Mouse (Mus musculus) hindbrain, embryonic 14.5 days (tissue): ENCODE measurements around the gene Cep85l. TPM values are rescaled to one million over a fixed set of nuclear protein-coding genes. Genes with fewer than 3 reads are reported as not detected.

ENCODE experiments used
- ATAC-seq: fragments of 200-750 bp; cut with Nextera tagmentation; 2 replicates; pipeline ENCODE4 v1.8.0; 2017; ENCODE audit warnings: moderate number of reproducible peaks, mild to moderate bottlenecking, moderate TSS enrichment, moderate library complexity; ENCODE audit not compliant: low FRiP score
- DNase-seq: peaks from one replicate; pipeline ENCODE4 v3.0.0-alpha.2; 2015; ENCODE audit warnings: low spot score
- H3K27ac ChIP-seq: fragments of 300-500 bp; sonication (generic); 2 replicates; pipeline ENCODE4 v1.5.1; 2014; ENCODE audit warnings: mild to moderate bottlenecking, moderate library complexity
- H3K27me3 ChIP-seq: fragments of 300-500 bp; sonication (generic); 2 replicates; pipeline ENCODE4 v1.6.1; 2014; ENCODE audit warnings: mild to moderate bottlenecking, low read length, mixed read lengths; ENCODE audit not compliant: control insufficient read depth, insufficient read depth
- H3K36me3 ChIP-seq: fragments of 300-500 bp; sonication (generic); replicated peaks from 2 replicates; pipeline ENCODE4 v1.6.1; 2014; ENCODE audit not compliant: control insufficient read depth, insufficient read depth
- H3K4me1 ChIP-seq: fragments of 300-500 bp; sonication (generic); replicated peaks from 2 replicates; pipeline ENCODE4 v1.6.1; 2014; ENCODE audit warnings: antibody characterized with exemption, low read length, mixed read lengths; ENCODE audit not compliant: control insufficient read depth, insufficient read depth
- H3K4me2 ChIP-seq: fragments of 300-500 bp; sonication (generic); replicated peaks from 2 replicates; pipeline ENCODE4 v1.6.1; 2014; ENCODE audit warnings: mild to moderate bottlenecking, moderate library complexity
- H3K4me3 ChIP-seq: fragments of 300-500 bp; sonication (generic); replicated peaks from 2 replicates; pipeline ENCODE4 v1.5.1; 2014; ENCODE audit warnings: mild to moderate bottlenecking, low read length
- H3K9ac ChIP-seq: fragments of 300-500 bp; sonication (generic); 2 replicates; pipeline ENCODE4 v1.6.1; 2014
- H3K9me3 ChIP-seq: fragments of 300-500 bp; sonication (generic); 2 replicates; pipeline ENCODE4 v1.6.1; 2016; ENCODE audit warnings: low read length; ENCODE audit not compliant: control insufficient read depth
- WGBS: fragments of 180-500 bp; shearing (Covaris S2); extraction: QIAGEN DNeasy Blood & Tissue Kit; methylation state at CpG from one replicate; pipeline ENCODE4 v1.1.7; 2014; 5-methylcytosine and 5-hydroxymethylcytosine counted together
- polyA plus RNA-seq: library from polyadenylated mRNA; unstranded; fragments of >200 nt; fragmentation: Nextera tagmentation; extraction: Ambion mirVana; gene quantifications from 2 replicates; pipeline ENCODE4 v1.2.1, GENCODE M21; 2014

Cep85l gene
- polyA plus RNA-seq, 1 experiment from 2014 or later, result 7.8 TPM

GRCm38 (mm10) chr10:53285147-53285546 is 94.6 kb downstream of the Cep85l start:
- no peak overlapping the region for H3K4me2 ChIP-seq
- H3K4me3 ChIP-seq, result no peak overlapping the region
- no peaks in the 10 kb centered on the region for H3K27me3 ChIP-seq
- no peak overlapping the region for H3K9ac ChIP-seq
- H3K9me3 ChIP-seq, result no peaks in the 10 kb centered on the region
- ATAC-seq (no peak), DNase-seq (no peak)
- no peaks in the 10 kb centered on the region for H3K4me1 ChIP-seq
- no peak overlapping the region for H3K27ac ChIP-seq
- H3K36me3 ChIP-seq, result peaks cover 45% of the 10 kb centered on the region

GRCm38 (mm10) chr10:53272228-53272627 is 107.5 kb downstream of the Cep85l start:
- H3K4me2 ChIP-seq, result no peak overlapping the region
- H3K36me3 ChIP-seq, result peaks cover 3% of the 10 kb centered on the region; the same call in 1 of the 2 replicates
- no peak overlapping the region for H3K9ac ChIP-seq
- H3K4me1 ChIP-seq, result no peaks in the 10 kb centered on the region
- 0 out of 2 replicates have a peak, but pooled peaks cover 8% of the 10 kb centered on the region for H3K9me3 ChIP-seq
- no peak overlapping the region for H3K27ac ChIP-seq
- H3K4me3 ChIP-seq, result no peak overlapping the region
- ATAC-seq (no peak; the same call in 1 of the 2 replicates), DNase-seq (no peak)
- H3K27me3 ChIP-seq, result no peaks in the 10 kb centered on the region

- Histone ChIP-seq H3K4me2 (no peak overlapping the region), H3K36me3 (no peaks in the 10 kb centered on the region), H3K27me3 (no peaks in the 10 kb centered on the region), H3K9me3 (no peaks in the 10 kb centered on the region), H3K9ac (no peak overlapping the region), H3K27ac (no peak overlapping the region), H3K4me1 (no peaks in the 10 kb centered on the region), H3K4me3 (no peak overlapping the region)
- no peak for DNase-seq
- WGBS, result 41% methylated on average over 1 of the region's 1 CpGs
- ATAC-seq, result no peak
These were observed 117.7 kb downstream of the Cep85l start for GRCm38 (mm10) chr10:53262021-53262420.

- Histone ChIP-seq H3K4me1 (no peaks in the 10 kb centered on the region), H3K27ac (no peak overlapping the region), H3K4me3 (no peak overlapping the region), H3K27me3 (no peaks in the 10 kb centered on the region), H3K36me3 (no peaks in the 10 kb centered on the region), H3K9me3 (no peaks in the 10 kb centered on the region), H3K9ac (no peak overlapping the region), H3K4me2 (no peak overlapping the region)
- DNase-seq (no peak), ATAC-seq (no peak)
- 70% methylated on average over 6 of the region's 6 CpGs for WGBS
These were observed 144.4 kb downstream of the Cep85l start for GRCm38 (mm10) chr10:53235381-53235780.

GRCm38 (mm10) chr10:53234683-53235082 is 145.1 kb downstream of the Cep85l start:
- Histone ChIP-seq H3K4me1 (no peaks in the 10 kb centered on the region), H3K9me3 (no peaks in the 10 kb centered on the region), H3K27me3 (no peaks in the 10 kb centered on the region), H3K27ac (no peak overlapping the region), H3K36me3 (no peaks in the 10 kb centered on the region), H3K4me2 (no peak overlapping the region), H3K9ac (no peak overlapping the region), H3K4me3 (no peak overlapping the region)
- DNase-seq (no peak), ATAC-seq (no peak)
- WGBS, result 85% methylated on average over 2 of the region's 2 CpGs

GRCm38 (mm10) chr10:53234086-53234613 is 145.6 kb downstream of the Cep85l start:
- Histone ChIP-seq H3K4me2 (no peak overlapping the region), H3K9me3 (no peaks in the 10 kb centered on the region), H3K27ac (no peak overlapping the region), H3K27me3 (no peaks in the 10 kb centered on the region), H3K36me3 (no peaks in the 10 kb centered on the region), H3K4me3 (no peak overlapping the region), H3K9ac (no peak overlapping the region), H3K4me1 (no peaks in the 10 kb centered on the region)
- DNase-seq, result no peak
- no peak for ATAC-seq
- WGBS, result 76% methylated on average over 2 of the region's 2 CpGs

- Histone ChIP-seq H3K9ac (no peak overlapping the region), H3K4me1 (no peaks in the 10 kb centered on the region), H3K36me3 (no peaks in the 10 kb centered on the region), H3K27ac (no peak overlapping the region), H3K27me3 (no peaks in the 10 kb centered on the region), H3K4me3 (no peak overlapping the region), H3K9me3 (no peaks in the 10 kb centered on the region), H3K4me2 (no peak overlapping the region)
- ATAC-seq (no peak), DNase-seq (no peak)
These were observed 148.9 kb downstream of the Cep85l start for GRCm38 (mm10) chr10:53230809-53231208.

- no peaks in the 10 kb centered on the region for H3K9me3 ChIP-seq
- H3K9ac ChIP-seq, result no peak overlapping the region
- H3K4me1 ChIP-seq, result no peaks in the 10 kb centered on the region
- no peak overlapping the region for H3K27ac ChIP-seq
- no peak overlapping the region for H3K4me2 ChIP-seq
- 84% methylated on average over 2 of the region's 2 CpGs for WGBS
- no peaks in the 10 kb centered on the region for H3K27me3 ChIP-seq
- no peaks in the 10 kb centered on the region for H3K36me3 ChIP-seq
- no peak for DNase-seq
- ATAC-seq, result no peak
- H3K4me3 ChIP-seq, result no peak overlapping the region
These were observed 150.6 kb downstream of the Cep85l start for GRCm38 (mm10) chr10:53229190-53229589.
